Mouse (Mus musculus) intestine, postnatal 0 days (tissue): ENCODE measurements around the gene Aak1. TPM values are rescaled to one million over a fixed set of nuclear protein-coding genes. Genes with fewer than 3 reads are reported as not detected.
"Not testable (repeated sequence)": the region's sequence is repeated elsewhere in the genome, so short reads cannot be mapped to it uniquely, and the experiment has no call there.

Experiments used
- ATAC-seq: fragments of 200-750 bp; cut with Nextera tagmentation; 2 replicates; pipeline ENCODE4 v1.8.0; 2017; ENCODE audit warnings: mild to moderate bottlenecking, moderate TSS enrichment, moderate library complexity
- H3K27ac ChIP-seq: fragments of 300-500 bp; sonication (generic); 2 replicates; pipeline ENCODE4 v1.5.1; 2014; ENCODE audit warnings: mild to moderate bottlenecking, low read depth, low read length, moderate library complexity
- H3K27me3 ChIP-seq: fragments of 300-500 bp; sonication (generic); replicated peaks from 2 replicates; pipeline ENCODE4 v1.6.1; 2014; ENCODE audit warnings: low read length, mixed read lengths; ENCODE audit not compliant: control insufficient read depth, insufficient read depth
- H3K36me3 ChIP-seq: fragments of 300-500 bp; sonication (generic); 2 replicates; pipeline ENCODE4 v1.6.1; 2014; ENCODE audit warnings: mild to moderate bottlenecking, moderate library complexity; ENCODE audit not compliant: control insufficient read depth, insufficient read depth
- H3K4me1 ChIP-seq: fragments of 300-500 bp; sonication (generic); replicated peaks from 2 replicates; pipeline ENCODE4 v1.6.1; 2014; ENCODE audit warnings: antibody characterized with exemption, low read length, mixed read lengths; ENCODE audit not compliant: control insufficient read depth, insufficient read depth
- H3K4me2 ChIP-seq: fragments of 300-500 bp; sonication (generic); replicated peaks from 2 replicates; pipeline ENCODE4 v1.6.1; 2014; ENCODE audit warnings: low read depth, mild to moderate bottlenecking, moderate library complexity
- H3K4me3 ChIP-seq: fragments of 300-500 bp; sonication (generic); 2 replicates; pipeline ENCODE4 v1.5.1; 2014; ENCODE audit warnings: low read depth, low read length
- H3K9ac ChIP-seq: fragments of 300-500 bp; sonication (generic); 2 replicates; pipeline ENCODE4 v1.6.1; 2014; ENCODE audit warnings: mild to moderate bottlenecking, low read depth, low read length
- H3K9me3 ChIP-seq: fragments of 300-500 bp; sonication (generic); 2 replicates; pipeline ENCODE4 v1.6.1; 2016; ENCODE audit warnings: mixed run types; ENCODE audit not compliant: control insufficient read depth
- CTCF ChIP-seq: sonication (generic); IDR thresholded peaks from 2 replicates; pipeline ENCODE4 v1.5.1; 2016; ENCODE audit warnings: low read depth, mild to moderate bottlenecking, control low read depth, antibody characterized with exemption, moderate library complexity
- WGBS: fragments of 180-500 bp; shearing (Covaris S2); extraction: QIAGEN DNeasy Blood & Tissue Kit; methylation state at CpG from one replicate; pipeline ENCODE4 v1.1.7; 2014; 5-methylcytosine and 5-hydroxymethylcytosine counted together
- polyA plus RNA-seq: library from polyadenylated mRNA; unstranded; fragments of >200 nt; fragmentation: Nextera tagmentation; extraction: Ambion mirVana; gene quantifications from 2 replicates; pipeline ENCODE4 v1.2.1, GENCODE M21; 2015

Aak1 gene
- polyA plus RNA-seq, 1 experiment from 2014 or later, result 5.7 TPM

DNA sequence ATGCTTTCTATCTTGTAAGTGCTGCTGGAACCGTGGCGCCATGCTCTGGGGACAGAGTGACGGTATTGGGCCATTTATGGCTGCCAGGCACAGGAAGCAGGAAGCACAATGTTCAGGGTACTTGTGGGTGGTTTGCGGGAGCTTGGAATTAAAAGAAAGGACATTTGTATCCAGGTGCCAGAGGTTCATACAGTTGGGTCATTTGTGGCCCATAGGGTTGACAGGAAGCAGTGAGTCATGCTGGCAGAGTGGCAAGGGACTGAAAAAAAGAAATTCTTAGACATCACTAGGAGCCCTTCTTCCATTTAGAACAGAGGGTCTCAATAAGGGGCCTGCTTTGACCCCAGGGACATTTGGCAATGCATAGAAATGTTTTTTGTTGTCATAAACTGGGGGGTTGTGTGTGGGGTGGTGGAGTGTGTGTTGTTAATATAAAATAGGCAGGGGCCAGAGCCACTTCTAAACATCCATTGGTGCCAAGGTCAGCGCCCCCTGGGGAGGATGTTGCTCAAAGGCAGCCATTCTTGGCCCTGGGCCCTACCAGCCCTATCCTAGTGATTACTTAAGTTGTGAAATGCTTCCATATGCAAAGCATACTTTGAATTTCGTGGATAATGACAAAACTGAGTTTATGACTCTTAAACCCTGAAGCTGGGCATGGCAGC, 25.5 kb downstream of the Aak1 start:
- Histone ChIP-seq H3K9me3 (no peaks in the 10 kb centered on the region), H3K36me3 (no peaks in the 10 kb centered on the region), H3K4me3 (no peak overlapping the region), H3K4me1 (0 out of 2 replicates have a peak, but pooled peaks cover 2% of the 10 kb centered on the region), H3K9ac (no peak overlapping the region), H3K4me2 (no peak overlapping the region), H3K27me3 (no peaks in the 10 kb centered on the region), H3K27ac (no peak overlapping the region; the same call in 1 of the 2 replicates)
- TF ChIP-seq CTCF, result 0 out of 2 replicates have a peak, but pooled peaks have one; percentile 3
- 83% methylated on average over 6 of the region's 6 CpGs for WGBS
- no peak for ATAC-seq

DNA sequence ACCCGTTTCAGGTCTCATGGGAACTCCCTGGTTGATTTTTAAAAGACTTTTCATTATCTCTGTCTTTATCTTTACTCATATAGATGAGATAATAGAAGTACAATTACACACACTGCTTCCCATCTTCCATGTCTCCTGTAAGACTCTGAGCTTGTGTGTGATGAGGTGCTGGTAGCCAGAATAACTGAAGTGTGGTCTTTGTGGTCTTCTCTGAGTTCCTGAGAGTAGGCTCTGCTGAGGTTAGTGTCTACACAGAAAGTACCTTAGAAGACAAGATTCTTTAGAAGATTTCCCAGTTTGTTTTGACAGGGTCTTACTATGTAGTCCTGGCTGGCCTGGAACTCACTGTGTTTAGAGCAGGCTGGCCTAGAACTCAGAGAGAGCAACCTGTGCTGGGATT, 27.1 kb downstream of the Aak1 start:
- TF ChIP-seq CTCF, result no peak
- Histone ChIP-seq H3K27ac (no peak overlapping the region), H3K4me1 (0 out of 2 replicates have a peak, but pooled peaks cover 2% of the 10 kb centered on the region), H3K4me3 (no peak overlapping the region), H3K9ac (no peak overlapping the region), H3K36me3 (no peaks in the 10 kb centered on the region), H3K27me3 (no peaks in the 10 kb centered on the region), H3K4me2 (no peak overlapping the region), H3K9me3 (no peaks in the 10 kb centered on the region)
- WGBS, result 36% methylated on average over 1 of the region's 1 CpGs
- ATAC-seq, result no peak

DNA sequence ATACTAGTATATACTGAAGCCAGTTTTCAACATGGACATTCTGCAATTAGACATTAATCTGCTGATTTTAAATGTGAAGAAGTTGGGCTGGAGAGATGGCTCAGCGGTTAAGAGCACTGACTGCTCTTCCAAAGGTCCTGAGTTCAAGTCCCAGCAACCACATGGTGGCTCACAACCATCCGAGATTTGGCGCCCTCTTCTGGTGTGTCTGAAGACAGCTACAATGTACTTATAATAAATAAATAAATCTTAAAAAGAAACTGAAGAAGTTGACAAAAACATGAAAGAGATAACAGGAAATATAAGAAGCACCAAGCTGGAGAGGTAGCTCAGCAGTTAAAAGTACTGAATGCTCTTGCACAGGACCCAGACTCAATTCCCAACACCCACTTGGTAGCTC, 29.3 kb downstream of the Aak1 start:
- not testable (repeated sequence) for H3K27ac ChIP-seq, H3K36me3 ChIP-seq, H3K4me3 ChIP-seq, H3K4me1 ChIP-seq, H3K9ac ChIP-seq, H3K9me3 ChIP-seq, ATAC-seq, H3K27me3 ChIP-seq, H3K4me2 ChIP-seq
- WGBS, result 75% methylated on average over 3 of the region's 3 CpGs
- TF ChIP-seq CTCF, result peak; percentile 32; the same call in 1 of the 2 replicates

DNA sequence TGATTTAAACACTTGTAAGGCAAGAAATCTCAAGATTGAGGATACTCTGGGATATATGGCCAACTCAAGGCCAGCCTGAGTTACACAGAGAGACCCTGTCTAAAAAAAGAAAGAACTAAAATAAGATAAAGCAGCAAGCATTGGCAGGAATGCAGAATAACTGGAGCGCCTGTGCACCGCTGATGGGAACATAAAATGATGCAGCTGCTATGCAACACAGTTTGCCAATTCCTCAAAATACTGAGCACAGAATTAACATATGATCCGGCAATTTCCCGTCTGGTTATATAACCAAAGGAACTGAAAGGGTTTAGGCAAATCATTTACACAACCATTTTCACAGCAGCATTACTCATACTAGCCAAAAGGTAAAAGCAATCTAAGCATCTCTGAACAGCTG, 30.0 kb downstream of the Aak1 start:
- TF ChIP-seq CTCF, result no peak
- Histone ChIP-seq H3K4me2 (no peak overlapping the region), H3K4me1 (0 out of 2 replicates have a peak, but pooled peaks cover 2% of the 10 kb centered on the region), H3K9ac (no peak overlapping the region), H3K27me3 (no peaks in the 10 kb centered on the region), H3K9me3 (no peaks in the 10 kb centered on the region), H3K36me3 (no peaks in the 10 kb centered on the region), H3K4me3 (no peak overlapping the region), H3K27ac (no peak overlapping the region)
- ATAC-seq, result no peak
- 69% methylated on average over 4 of the region's 4 CpGs for WGBS

DNA sequence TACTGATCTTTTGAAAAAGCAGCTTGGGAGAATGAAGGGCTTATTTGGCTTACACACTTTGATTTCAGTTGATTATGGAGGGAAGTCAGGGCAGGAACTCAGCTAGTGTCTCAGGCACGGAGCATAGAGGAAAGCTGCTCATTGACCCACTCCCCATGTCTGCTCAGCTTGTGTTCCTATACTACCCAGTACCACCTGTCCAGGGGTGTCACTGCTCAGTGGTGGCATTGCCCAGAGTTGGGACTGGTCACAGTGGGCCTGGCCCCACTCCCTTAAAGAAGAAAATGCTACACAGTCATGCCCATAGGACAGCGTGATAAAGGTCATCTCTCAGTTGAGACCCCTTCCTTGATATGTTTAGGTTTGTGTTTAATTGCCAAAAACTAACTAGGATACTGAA, 34.9 kb downstream of the Aak1 start:
- H3K9ac ChIP-seq, result no peak overlapping the region
- no peaks in the 10 kb centered on the region for H3K27me3 ChIP-seq
- WGBS, result 85% methylated on average over 2 of the region's 2 CpGs
- H3K9me3 ChIP-seq, result no peaks in the 10 kb centered on the region
- H3K4me2 ChIP-seq, result no peak overlapping the region
- no peak for TF ChIP-seq CTCF
- no peak for ATAC-seq
- H3K27ac ChIP-seq, result no peak overlapping the region
- no peaks in the 10 kb centered on the region for H3K36me3 ChIP-seq
- no peak overlapping the region for H3K4me3 ChIP-seq
- no peaks in the 10 kb centered on the region for H3K4me1 ChIP-seq

DNA sequence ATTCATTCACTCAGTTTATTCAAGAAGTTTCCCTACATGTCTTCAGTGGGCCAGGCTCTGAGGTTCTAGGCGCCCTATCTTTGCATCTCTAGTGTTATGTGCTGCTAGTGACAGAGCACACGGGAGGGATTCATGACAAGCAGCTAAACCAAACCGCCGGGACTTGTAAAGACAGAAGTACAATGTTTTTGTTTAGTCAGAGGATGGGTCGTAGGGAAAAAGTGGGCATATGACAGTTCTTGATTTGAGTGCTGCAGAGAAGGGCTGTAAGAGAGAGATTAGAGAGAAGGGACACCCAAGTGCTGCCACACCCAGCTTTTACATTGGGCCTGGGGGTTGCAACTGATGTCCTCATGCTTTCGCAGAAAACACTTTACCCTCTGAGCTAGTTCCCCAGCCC, 35.4 kb downstream of the Aak1 start:
- H3K27ac ChIP-seq, result no peak overlapping the region
- no peaks in the 10 kb centered on the region for H3K27me3 ChIP-seq
- TF ChIP-seq CTCF, result no peak
- no peaks in the 10 kb centered on the region for H3K9me3 ChIP-seq
- ATAC-seq, result no peak
- 77% methylated on average over 6 of the region's 6 CpGs for WGBS
- no peak overlapping the region for H3K4me2 ChIP-seq
- no peak overlapping the region for H3K4me3 ChIP-seq
- no peaks in the 10 kb centered on the region for H3K4me1 ChIP-seq
- H3K36me3 ChIP-seq, result no peaks in the 10 kb centered on the region
- H3K9ac ChIP-seq, result no peak overlapping the region
